Mouse (Mus musculus): ENCODE results near the gene Tmprss7. TPM values are rescaled to one million over a fixed set of nuclear protein-coding genes. Genes with fewer than 3 reads are reported as not detected.

Gene Tmprss7
- polyA plus RNA-seq, 1 experiment, result not detected

- TF ChIP-seq EP300 (IDR thresholded peaks at IDR 0.05; ENCODE audit: insufficient read depth, low read depth, low read length), result no peak
- TF ChIP-seq CTCF (IDR thresholded peaks at IDR 0.05; ENCODE audit: low read depth, low read length), result no peak
- no peak for TF ChIP-seq POLR2A (IDR thresholded peaks at IDR 0.05; ENCODE audit: insufficient read depth, low read length)
Observed at GRCm38 (mm10) chr16:45651497-45651896, 42.0 kb downstream of the Tmprss7 start.

GRCm38 (mm10) chr16:45644380-45644779 lies 49.1 kb downstream of the Tmprss7 start:
- H3K27me3 ChIP-seq (ENCODE audit: control insufficient read depth, insufficient read depth, low read length, poor library complexity, severe bottlenecking), result no peaks in the 10 kb centered on the region
- no peak overlapping the region for H3K27ac ChIP-seq (ENCODE audit: insufficient read depth, low read length)
- H3K4me3 ChIP-seq (ENCODE audit: low read depth, low read length), result no peak overlapping the region
- H3K36me3 ChIP-seq (ENCODE audit: control insufficient read depth, insufficient read depth, low read length, poor library complexity, severe bottlenecking), result no peaks in the 10 kb centered on the region
- no peaks in the 10 kb centered on the region for H3K9me3 ChIP-seq (replicated peaks; ENCODE audit: control insufficient read depth, insufficient read depth, low read length, poor library complexity, severe bottlenecking)
- no peaks in the 10 kb centered on the region for H3K4me1 ChIP-seq (ENCODE audit: control insufficient read depth, insufficient read depth, low read length)
- TF ChIP-seq EP300 (IDR thresholded peaks at IDR 0.05; ENCODE audit: insufficient read depth, low read depth, low read length) (no peak), POLR2A (IDR thresholded peaks at IDR 0.05; ENCODE audit: insufficient read depth, low read length) (no peak), CTCF (IDR thresholded peaks at IDR 0.05; ENCODE audit: low read depth, low read length) (no peak)
- no peak overlapping the region for H3K9ac ChIP-seq (ENCODE audit: low read depth, poor library complexity, severe bottlenecking)

More at GRCm38 (mm10) chr16:45651497-45651896, 42.0 kb downstream of the Tmprss7 start:
- Histone ChIP-seq H3K27me3 (ENCODE audit: control insufficient read depth, insufficient read depth, low read length, poor library complexity, severe bottlenecking) (no peaks in the 10 kb centered on the region; the same call in 1 of the 2 replicates), H3K4me3 (ENCODE audit: low read depth, low read length) (no peak overlapping the region), H3K36me3 (ENCODE audit: control insufficient read depth, insufficient read depth, low read length, poor library complexity, severe bottlenecking) (no peaks in the 10 kb centered on the region), H3K9ac (ENCODE audit: low read depth, poor library complexity, severe bottlenecking) (no peak overlapping the region), H3K4me1 (ENCODE audit: control insufficient read depth, insufficient read depth, low read length) (no peaks in the 10 kb centered on the region), H3K9me3 (replicated peaks; ENCODE audit: control insufficient read depth, insufficient read depth, low read length, poor library complexity, severe bottlenecking) (no peaks in the 10 kb centered on the region), H3K27ac (ENCODE audit: insufficient read depth, low read length) (no peak overlapping the region)

- Histone ChIP-seq H3K27ac (ENCODE audit: insufficient read depth, low read length) (no peak overlapping the region), H3K4me3 (ENCODE audit: low read depth, low read length) (no peak overlapping the region), H3K36me3 (ENCODE audit: control insufficient read depth, insufficient read depth, low read length, poor library complexity, severe bottlenecking) (no peaks in the 10 kb centered on the region), H3K9me3 (replicated peaks; ENCODE audit: control insufficient read depth, insufficient read depth, low read length, poor library complexity, severe bottlenecking) (no peaks in the 10 kb centered on the region), H3K4me1 (ENCODE audit: control insufficient read depth, insufficient read depth, low read length) (no peaks in the 10 kb centered on the region), H3K27me3 (ENCODE audit: control insufficient read depth, insufficient read depth, low read length, poor library complexity, severe bottlenecking) (no peaks in the 10 kb centered on the region), H3K9ac (ENCODE audit: low read depth, poor library complexity, severe bottlenecking) (no peak overlapping the region)
- no peak for TF ChIP-seq POLR2A (IDR thresholded peaks at IDR 0.05; ENCODE audit: insufficient read depth, low read length)
Observed at GRCm38 (mm10) chr16:45643944-45644343, 49.5 kb downstream of the Tmprss7 start.

GRCm38 (mm10) chr16:45641301-45641700 lies 52.2 kb downstream of the Tmprss7 start:
- Histone ChIP-seq H3K27ac (ENCODE audit: insufficient read depth, low read length) (no peak overlapping the region), H3K36me3 (ENCODE audit: control insufficient read depth, insufficient read depth, low read length, poor library complexity, severe bottlenecking) (no peaks in the 10 kb centered on the region), H3K4me3 (ENCODE audit: low read depth, low read length) (no peak overlapping the region), H3K27me3 (ENCODE audit: control insufficient read depth, insufficient read depth, low read length, poor library complexity, severe bottlenecking) (no peaks in the 10 kb centered on the region), H3K4me1 (ENCODE audit: control insufficient read depth, insufficient read depth, low read length) (no peaks in the 10 kb centered on the region), H3K9ac (ENCODE audit: low read depth, poor library complexity, severe bottlenecking) (no peak overlapping the region), H3K9me3 (replicated peaks; ENCODE audit: control insufficient read depth, insufficient read depth, low read length, poor library complexity, severe bottlenecking) (no peaks in the 10 kb centered on the region)
- no peak for TF ChIP-seq POLR2A (IDR thresholded peaks at IDR 0.05; ENCODE audit: insufficient read depth, low read length)
- no peak for TF ChIP-seq EP300 (IDR thresholded peaks at IDR 0.05; ENCODE audit: insufficient read depth, low read depth, low read length)
- no peak for TF ChIP-seq CTCF (IDR thresholded peaks at IDR 0.05; ENCODE audit: low read depth, low read length)

GRCm38 (mm10) chr16:45640070-45640762 lies 53.2 kb downstream of the Tmprss7 start:
- H3K27ac ChIP-seq (ENCODE audit: insufficient read depth, low read length), result no peak overlapping the region
- no peak for TF ChIP-seq EP300 (IDR thresholded peaks at IDR 0.05; ENCODE audit: insufficient read depth, low read depth, low read length)
- TF ChIP-seq POLR2A (IDR thresholded peaks at IDR 0.05; ENCODE audit: insufficient read depth, low read length), result no peak
- TF ChIP-seq CTCF (IDR thresholded peaks at IDR 0.05; ENCODE audit: low read depth, low read length), result no peak
- H3K36me3 ChIP-seq (ENCODE audit: control insufficient read depth, insufficient read depth, low read length, poor library complexity, severe bottlenecking), result no peaks in the 10 kb centered on the region
- no peaks in the 10 kb centered on the region for H3K4me1 ChIP-seq (ENCODE audit: control insufficient read depth, insufficient read depth, low read length)
- H3K4me3 ChIP-seq (ENCODE audit: low read depth, low read length), result no peak overlapping the region
- H3K27me3 ChIP-seq (ENCODE audit: control insufficient read depth, insufficient read depth, low read length, poor library complexity, severe bottlenecking), result no peaks in the 10 kb centered on the region
- no peak overlapping the region for H3K9ac ChIP-seq (ENCODE audit: low read depth, poor library complexity, severe bottlenecking)
- H3K9me3 ChIP-seq (replicated peaks; ENCODE audit: control insufficient read depth, insufficient read depth, low read length, poor library complexity, severe bottlenecking), result no peaks in the 10 kb centered on the region

- no peaks in the 10 kb centered on the region for H3K36me3 ChIP-seq (ENCODE audit: control insufficient read depth, insufficient read depth, low read length, poor library complexity, severe bottlenecking)
- no peaks in the 10 kb centered on the region for H3K4me1 ChIP-seq (ENCODE audit: control insufficient read depth, insufficient read depth, low read length)
- no peak overlapping the region for H3K4me3 ChIP-seq (ENCODE audit: low read depth, low read length)
- no peaks in the 10 kb centered on the region for H3K9me3 ChIP-seq (replicated peaks; ENCODE audit: control insufficient read depth, insufficient read depth, low read length, poor library complexity, severe bottlenecking)
- no peaks in the 10 kb centered on the region for H3K27me3 ChIP-seq (ENCODE audit: control insufficient read depth, insufficient read depth, low read length, poor library complexity, severe bottlenecking)
- H3K9ac ChIP-seq (ENCODE audit: low read depth, poor library complexity, severe bottlenecking), result no peak overlapping the region
- no peak overlapping the region for H3K27ac ChIP-seq (ENCODE audit: insufficient read depth, low read length)
- TF ChIP-seq CTCF (IDR thresholded peaks at IDR 0.05; ENCODE audit: low read depth, low read length), result no peak
- no peak for TF ChIP-seq EP300 (IDR thresholded peaks at IDR 0.05; ENCODE audit: insufficient read depth, low read depth, low read length)
- TF ChIP-seq POLR2A (IDR thresholded peaks at IDR 0.05; ENCODE audit: insufficient read depth, low read length), result no peak
Observed at GRCm38 (mm10) chr16:45635826-45636225, 57.6 kb downstream of the Tmprss7 start.
